Mouse (Mus musculus) central nervous system, embryonic 14 days (tissue): ENCODE data around the gene Sh2d1b1. TPM values are rescaled to one million over a fixed set of nuclear protein-coding genes. Genes with fewer than 3 reads are reported as not detected.

Experiments
- polyA plus RNA-seq: library from polyadenylated mRNA; depleted of rRNA; stranded (reverse); fragments of >200 nt; gene quantifications from 2 replicates; pipeline ENCODE4 v1.2.3, GENCODE M21; 2012; rRNA removed

Gene Sh2d1b1
- polyA plus RNA-seq, result 0.06 and 0.10 TPM in 2 replicates

GRCm38 (mm10) chr1:170277016-170277415, at the start of gene Sh2d1b1:
Sh2d1b1 (plus strand) TSS chr1:170277320.

GRCm38 (mm10) chr1:170232688-170233087, 44.4 kb upstream of the Sh2d1b1 start, which contains the start of gene Sh2d1b2:
Sh2d1b2 (plus strand) TSS chr1:170232749.

GRCm38 (mm10) chr1:170306232-170306631, 29.1 kb downstream of the Sh2d1b1 start, which contains the start of gene Gm7694:
Gm7694 (minus strand) TSS chr1:170306332.

GRCm38 (mm10) chr1:170308503-170308902, 31.4 kb downstream of the Sh2d1b1 start, which contains the start of gene Spata46:
Spata46 (plus strand) TSS chr1:170308803.

Other genes with a start within 250 kb of the Sh2d1b1 start
- 7.5 and 18.0 TPM in 2 replicates for gene Ddr2, start 166.6 kb upstream of the Sh2d1b1 start, polyA plus RNA-seq
- 33.5 and 37.4 TPM in 2 replicates for gene Uap1, start 102.4 kb upstream of the Sh2d1b1 start, polyA plus RNA-seq
- gene Uhmk1, start 61.9 kb upstream of the Sh2d1b1 start, polyA plus RNA-seq, result 21.1 TPM in 2 replicates
- gene Sh2d1b2, start 44.6 kb upstream of the Sh2d1b1 start, polyA plus RNA-seq, result not detected in 2 replicates
- 6.7 and 8.1 TPM in 2 replicates for gene Gm7694, start 29.0 kb downstream of the Sh2d1b1 start, polyA plus RNA-seq
- gene Spata46, start 31.5 kb downstream of the Sh2d1b1 start, polyA plus RNA-seq, result not detected in 2 replicates